Mouse (Mus musculus): Measurements from ENCODE around the gene Pdzk1ip1. TPM values are rescaled to one million over a fixed set of nuclear protein-coding genes. Genes with fewer than 3 reads are reported as not detected.

Pdzk1ip1 gene
- polyA plus RNA-seq, 1 experiment, result 3.4 TPM

- DNase-seq (ENCODE audit: low read depth), result no peak
- TF ChIP-seq CTCF (IDR thresholded peaks at IDR 0.05; ENCODE audit: borderline replicate concordance, extremely low read depth, insufficient read depth, insufficient read length), result no peak
- TF ChIP-seq POLR2A (IDR thresholded peaks at IDR 0.05; ENCODE audit: borderline replicate concordance, extremely low read depth, insufficient read depth, insufficient read length, poor library complexity, severe bottlenecking), result no peak
Measured at GRCm38 (mm10) chr4:115075204-115075915, 13.1 kb upstream of the Pdzk1ip1 start.

- no peak for TF ChIP-seq POLR2A (IDR thresholded peaks at IDR 0.05; ENCODE audit: borderline replicate concordance, extremely low read depth, insufficient read depth, insufficient read length, poor library complexity, severe bottlenecking)
- no peak for TF ChIP-seq CTCF (IDR thresholded peaks at IDR 0.05; ENCODE audit: borderline replicate concordance, extremely low read depth, insufficient read depth, insufficient read length)
- DNase-seq (ENCODE audit: low read depth), result peak; percentile 93
Measured at GRCm38 (mm10) chr4:115078892-115079820, 9.4 kb upstream of the Pdzk1ip1 start.

- DNase-seq (ENCODE audit: low read depth), result no peak
- TF ChIP-seq CTCF (IDR thresholded peaks at IDR 0.05; ENCODE audit: borderline replicate concordance, extremely low read depth, insufficient read depth, insufficient read length) (no peak), POLR2A (IDR thresholded peaks at IDR 0.05; ENCODE audit: borderline replicate concordance, extremely low read depth, insufficient read depth, insufficient read length, poor library complexity, severe bottlenecking) (no peak)
Measured at GRCm38 (mm10) chr4:115079821-115080349, 8.6 kb upstream of the Pdzk1ip1 start.

GRCm38 (mm10) chr4:115083031-115083430, 5.5 kb upstream of the Pdzk1ip1 start:
- TF ChIP-seq POLR2A (IDR thresholded peaks at IDR 0.05; ENCODE audit: borderline replicate concordance, extremely low read depth, insufficient read depth, insufficient read length, poor library complexity, severe bottlenecking), result no peak
- TF ChIP-seq CTCF (IDR thresholded peaks at IDR 0.05; ENCODE audit: borderline replicate concordance, extremely low read depth, insufficient read depth, insufficient read length), result no peak
- no peak for DNase-seq (ENCODE audit: low read depth)

GRCm38 (mm10) chr4:115085522-115086095, 2.9 kb upstream of the Pdzk1ip1 start:
- TF ChIP-seq CTCF (IDR thresholded peaks at IDR 0.05; ENCODE audit: borderline replicate concordance, extremely low read depth, insufficient read depth, insufficient read length), result peak; percentile 96
- TF ChIP-seq POLR2A (IDR thresholded peaks at IDR 0.05; ENCODE audit: borderline replicate concordance, extremely low read depth, insufficient read depth, insufficient read length, poor library complexity, severe bottlenecking), result no peak
- peak; percentile 60 for DNase-seq (ENCODE audit: low read depth)

- no peak for TF ChIP-seq POLR2A (IDR thresholded peaks at IDR 0.05; ENCODE audit: borderline replicate concordance, extremely low read depth, insufficient read depth, insufficient read length, poor library complexity, severe bottlenecking)
- no peak for TF ChIP-seq CTCF (IDR thresholded peaks at IDR 0.05; ENCODE audit: borderline replicate concordance, extremely low read depth, insufficient read depth, insufficient read length)
- no peak for DNase-seq (ENCODE audit: low read depth)
Measured at GRCm38 (mm10) chr4:115086257-115086656, 2.3 kb upstream of the Pdzk1ip1 start.

GRCm38 (mm10) chr4:115086763-115087415, 1.6 kb upstream of the Pdzk1ip1 start:
- no peak for TF ChIP-seq CTCF (IDR thresholded peaks at IDR 0.05; ENCODE audit: borderline replicate concordance, extremely low read depth, insufficient read depth, insufficient read length)
- TF ChIP-seq POLR2A (IDR thresholded peaks at IDR 0.05; ENCODE audit: borderline replicate concordance, extremely low read depth, insufficient read depth, insufficient read length, poor library complexity, severe bottlenecking), result no peak
- DNase-seq (ENCODE audit: low read depth), result no peak

GRCm38 (mm10) chr4:115090592-115090991, 2.1 kb downstream of the Pdzk1ip1 start:
- TF ChIP-seq CTCF (IDR thresholded peaks at IDR 0.05; ENCODE audit: borderline replicate concordance, extremely low read depth, insufficient read depth, insufficient read length) (no peak), POLR2A (IDR thresholded peaks at IDR 0.05; ENCODE audit: borderline replicate concordance, extremely low read depth, insufficient read depth, insufficient read length, poor library complexity, severe bottlenecking) (no peak)
- DNase-seq (ENCODE audit: low read depth), result no peak

GRCm38 (mm10) chr4:115091806-115092205, 3.3 kb downstream of the Pdzk1ip1 start:
- DNase-seq (ENCODE audit: low read depth), result no peak
- TF ChIP-seq POLR2A (IDR thresholded peaks at IDR 0.05; ENCODE audit: borderline replicate concordance, extremely low read depth, insufficient read depth, insufficient read length, poor library complexity, severe bottlenecking), result no peak
- TF ChIP-seq CTCF (IDR thresholded peaks at IDR 0.05; ENCODE audit: borderline replicate concordance, extremely low read depth, insufficient read depth, insufficient read length), result no peak

GRCm38 (mm10) chr4:115093331-115093864, 4.9 kb downstream of the Pdzk1ip1 start:
- TF ChIP-seq POLR2A (IDR thresholded peaks at IDR 0.05; ENCODE audit: borderline replicate concordance, extremely low read depth, insufficient read depth, insufficient read length, poor library complexity, severe bottlenecking), result no peak
- TF ChIP-seq CTCF (IDR thresholded peaks at IDR 0.05; ENCODE audit: borderline replicate concordance, extremely low read depth, insufficient read depth, insufficient read length), result no peak
- no peak for DNase-seq (ENCODE audit: low read depth)
